Mouse (Mus musculus): ENCODE results near the gene Bola1. TPM values are rescaled to one million over a fixed set of nuclear protein-coding genes. Genes with fewer than 3 reads are reported as not detected.
A peak's percentile ranks its signal among the peaks of the same experiment; 100 is the strongest.
"Not testable (repeated sequence)": the region's sequence is repeated elsewhere in the genome, so short reads cannot be mapped to it uniquely, and the experiment has no call there.

The Bola1 gene
- total and polyA plus RNA-seq, 3 experiments = 47.6 to 57.0 (median 56.5) TPM

DNA sequence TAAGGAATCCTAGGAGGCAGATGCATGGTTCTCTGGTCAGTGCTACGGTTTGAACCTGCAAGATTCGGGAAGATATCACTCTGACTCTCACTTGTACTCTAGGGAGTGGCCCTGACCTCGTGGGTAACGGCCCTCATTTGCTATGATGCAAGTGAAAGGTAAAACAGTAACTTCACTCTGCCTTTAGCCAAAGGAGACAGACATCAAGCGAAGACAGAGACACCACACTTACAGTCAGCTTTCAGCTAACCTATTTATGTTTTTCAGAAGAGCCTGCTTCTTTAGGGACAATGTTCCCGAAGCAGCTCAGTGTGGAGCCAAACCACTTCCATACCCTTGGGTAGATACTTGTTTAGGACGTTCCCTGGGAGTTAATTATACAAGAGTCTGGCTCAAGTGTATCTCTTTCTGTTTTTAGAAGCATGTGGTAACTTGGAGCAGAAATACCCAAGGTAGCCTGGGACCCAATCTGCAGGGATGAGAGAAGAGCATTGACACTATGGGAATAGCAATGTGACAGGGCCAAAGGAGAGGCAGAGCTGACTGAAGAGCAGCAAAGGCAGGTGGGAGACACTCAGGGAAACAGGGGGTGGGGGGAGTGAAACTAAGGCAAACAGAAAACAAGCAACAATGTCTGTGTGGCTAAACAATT lies 24.5 kb upstream of the Bola1 start (continued):
- TF ChIP-seq CHD1 (IDR thresholded peaks at IDR 0.05; ENCODE audit: low read depth, low read length) = peak; percentile 81; the same call in 1 of the 2 replicates
- TF ChIP-seq USF2 (conservative IDR thresholded peaks at IDR 0.05; ENCODE audit: low read depth, low read length) = no peak
- TF ChIP-seq NRF1 (IDR thresholded peaks at IDR 0.05; ENCODE audit: low read depth, low read length) = no peak
- TF ChIP-seq MXI1 (IDR thresholded peaks at IDR 0.05; ENCODE audit: low read depth, low read length) = peak; percentile 92
- no peak for TF ChIP-seq MAFK (IDR thresholded peaks at IDR 0.05; ENCODE audit: insufficient replicate concordance, low read length)

DNA sequence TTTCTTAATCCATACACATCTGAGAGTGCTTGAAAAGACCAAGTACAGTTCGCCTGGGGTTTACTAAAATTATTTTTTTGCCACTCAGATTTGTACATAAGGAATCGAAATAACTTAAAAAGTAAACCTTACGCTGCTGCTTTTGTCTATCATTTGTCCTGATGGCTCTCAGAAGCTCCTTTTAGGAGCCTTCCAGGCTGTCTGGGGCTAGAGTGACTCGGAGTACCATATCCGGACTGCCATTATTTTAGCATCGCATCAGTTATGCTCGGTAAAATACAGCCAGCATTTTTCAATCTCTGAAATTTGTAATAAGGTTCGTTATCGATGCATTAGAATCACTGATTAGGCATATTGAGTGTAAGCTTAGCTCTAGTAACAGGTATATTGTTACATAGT lies 21.3 kb upstream of the Bola1 start:
- peaks cover 10 to 42% of the 10 kb centered on the region in 2 experiments for H3K4me1 ChIP-seq (ENCODE audit: control insufficient read depth in 1 of 2, insufficient read depth in 2 of 2)
- H3K79me2 ChIP-seq (replicated peaks; ENCODE audit: control insufficient read depth, extremely low read depth, insufficient read depth, poor library complexity, severe bottlenecking) = no peaks in the 10 kb centered on the region

DNA sequence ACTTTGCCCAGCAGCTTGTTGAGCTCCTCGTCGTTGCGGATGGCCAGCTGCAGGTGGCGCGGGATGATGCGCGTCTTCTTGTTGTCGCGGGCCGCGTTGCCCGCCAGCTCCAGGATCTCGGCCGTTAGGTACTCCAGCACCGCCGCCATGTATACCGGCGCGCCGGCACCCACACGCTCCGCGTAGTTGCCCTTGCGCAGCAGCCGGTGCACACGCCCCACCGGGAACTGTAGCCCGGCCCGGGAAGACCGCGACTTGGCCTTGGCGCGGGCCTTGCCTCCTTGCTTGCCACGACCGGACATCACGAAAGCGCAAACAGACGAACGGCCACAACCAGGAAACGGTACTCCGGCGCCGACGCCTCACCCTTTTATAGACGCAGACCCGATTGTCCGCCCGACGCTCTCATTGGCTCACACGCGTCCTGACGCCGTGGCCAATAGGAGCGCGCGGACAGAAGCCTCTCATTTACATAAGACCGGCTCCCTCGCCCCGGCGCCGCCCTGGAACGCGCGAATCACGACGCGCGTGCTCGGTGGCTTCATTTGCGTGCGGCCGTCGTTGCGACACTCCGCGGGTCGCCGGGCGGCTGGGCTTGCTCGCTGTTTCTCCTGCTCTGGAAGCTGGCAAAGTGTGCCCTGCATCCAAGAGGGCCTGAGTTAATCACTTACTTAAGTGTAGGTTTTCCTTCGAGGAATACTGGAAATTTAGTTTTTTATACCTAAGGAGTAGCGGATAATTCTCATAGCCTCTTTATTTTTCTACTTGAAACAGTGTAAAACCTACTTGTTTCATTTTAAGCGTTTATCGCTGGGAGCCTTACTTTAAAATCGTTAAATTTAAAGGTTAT lies 20.7 kb upstream of the Bola1 start, which contains the start of gene Hist2h2aa2:
TSS of gene Hist2h2aa2 (minus strand) at position 328 of the 850 bp plus-strand sequence.
- peak within 1 kb of the TSS; percentile 95 for H3K9ac ChIP-seq (ENCODE audit: insufficient read depth, low read depth)
- in situ Hi-C loops (cut with MboI; ENCODE audit: low pct_ligation_motif_present, low pct_unique_long_range_greater_than_20kb, low sequenced_read_pairs); H3K9me3 ChIP-seq (replicated peaks; ENCODE audit: low read length); H3K4me2 ChIP-seq (ENCODE audit: insufficient read depth, low read depth, poor library complexity, severe bottlenecking); dilution Hi-C loops (cut with MboI; ENCODE audit: extremely low pct_ligation_motif_present, extremely low pct_unique_long_range_greater_than_20kb, low sequenced_read_pairs); H3K36me3 ChIP-seq (replicated peaks in 1 of 2; ENCODE audit: control insufficient read depth in 1 of 2, insufficient read depth in 1 of 2, low read length in 1 of 2); H3K79me2 ChIP-seq (replicated peaks; ENCODE audit: control insufficient read depth, extremely low read depth, insufficient read depth, poor library complexity, severe bottlenecking); H3K27me3 ChIP-seq (replicated peaks): not testable (repeated sequence)
- TF ChIP-seq ZMIZ1 (IDR thresholded peaks at IDR 0.05; ENCODE audit: low read depth, low read length) (peak; percentile 69; the same call in 1 of the 2 replicates), TCF12 (IDR thresholded peaks at IDR 0.05; ENCODE audit: low read depth, low read length) (peak; percentile 86), POLR2A (IDR thresholded peaks at IDR 0.05; ENCODE audit: low read depth, low read length) (peak; percentile 61), POLR2AphosphoS2 (IDR thresholded peaks at IDR 0.05; ENCODE audit: low read depth, low read length) (peak; percentile 6; the same call in 1 of the 2 replicates), NELFE (IDR thresholded peaks at IDR 0.05; ENCODE audit: low read depth, low read length) (peak; percentile 53; the same call in 1 of the 2 replicates), TBP (conservative IDR thresholded peaks at IDR 0.05; ENCODE audit: low read depth, low read length) (peak; percentile 73; the same call in 1 of the 2 replicates), NRF1 (IDR thresholded peaks at IDR 0.05; ENCODE audit: low read depth, low read length) (peak; percentile 45; the same call in 1 of the 2 replicates), ELF1 (IDR thresholded peaks at IDR 0.05; ENCODE audit: low read depth, low read length) (0 out of 2 replicates have a peak, but pooled peaks have one; percentile 17)
- peaks cover 10 to 48% of the 10 kb centered on the region in 2 experiments for H3K4me1 ChIP-seq (ENCODE audit: control insufficient read depth in 1 of 2, insufficient read depth in 2 of 2)
- H3K4me3 ChIP-seq (replicated peaks in 1 of 3; ENCODE audit: low read depth in 2 of 3, low read length in 2 of 3, poor library complexity in 1 of 3) = peak within 1 kb of the TSS; percentile 39 to 68 (median 40)
- DNase-seq (ENCODE audit: extremely low read depth) = peak; percentile 63
- peak within 1 kb of the TSS; percentile 98 for H3K27ac ChIP-seq (ENCODE audit: insufficient read depth, low read depth)

More for the DNA sequence above, 21.3 kb upstream of the Bola1 start:
- TF ChIP-seq RAD21 (IDR thresholded peaks at IDR 0.05; ENCODE audit: low read depth, low read length) (no peak), NELFE (IDR thresholded peaks at IDR 0.05; ENCODE audit: low read depth, low read length) (peak; percentile 32; the same call in 1 of the 2 replicates), BHLHE40 (IDR thresholded peaks at IDR 0.05; ENCODE audit: low read depth, low read length) (no peak), POLR2A (IDR thresholded peaks at IDR 0.05; ENCODE audit: low read depth, low read length) (no peak)
- dilution Hi-C loops (cut with MboI; ENCODE audit: extremely low pct_ligation_motif_present, extremely low pct_unique_long_range_greater_than_20kb, low sequenced_read_pairs) (no loop called here), in situ Hi-C loops (cut with MboI; ENCODE audit: low pct_ligation_motif_present, low pct_unique_long_range_greater_than_20kb, low sequenced_read_pairs) (no loop called here)
- Histone ChIP-seq H3K27me3 (replicated peaks) (no peaks in the 10 kb centered on the region), H3K4me2 (ENCODE audit: insufficient read depth, low read depth, poor library complexity, severe bottlenecking) (no peak overlapping the region), H3K9ac (ENCODE audit: insufficient read depth, low read depth) (peak overlapping the region; percentile 95), H3K36me3 (replicated peaks in 1 of 2; ENCODE audit: control insufficient read depth in 1 of 2, insufficient read depth in 1 of 2, low read length in 1 of 2) (no peaks in the 10 kb centered on the region), H3K9me3 (replicated peaks; ENCODE audit: low read length) (no peaks in the 10 kb centered on the region), H3K4me3 (replicated peaks in 1 of 3; ENCODE audit: low read depth in 2 of 3, low read length in 2 of 3, poor library complexity in 1 of 3) (peak overlapping the region in 2 of 3 experiments; percentile 20 to 40), H3K27ac (ENCODE audit: insufficient read depth, low read depth) (peak overlapping the region; percentile 57; the same call in 1 of the 2 replicates)
- no peak for DNase-seq (ENCODE audit: extremely low read depth)

Measured in CH12.LX (cell line).